Mouse (Mus musculus) layer of hippocampus, adult 9-11 months (tissue): ENCODE measurements at regions not wholly inside any gene's neighbourhood (a gene's known extent, or its start where the extent isn't known, plus 50 kb on each side); places are given as distances from the start of the nearest gene placed in this dataset.

ENCODE experiments used
- DNase-seq: peaks from one replicate; pipeline ENCODE4 v3.0.0; 2022

- DNase-seq = no peak
Measured at GRCm38 (mm10) chr6:61127238-61127637, 52.9 kb upstream of the Ccser1 start.

- no peak for DNase-seq
Measured at GRCm38 (mm10) chr6:61128211-61128610, 51.9 kb upstream of the Ccser1 start.
